Mouse (Mus musculus): Measurements from ENCODE around the gene Ripk4. TPM values are rescaled to one million over a fixed set of nuclear protein-coding genes. Genes with fewer than 3 reads are reported as not detected.

Ripk4 gene
- not detected in 2 replicates for total RNA-seq (2023)

GRCm38 (mm10) chr16:97763061-97763989, at the start of gene Ripk4:
Ripk4 (minus strand) TSS chr16:97763787.

Other genes with a start within 250 kb of the Ripk4 start
- not detected in 2 replicates for gene Fam3b, start 249.0 kb downstream of the Ripk4 start, total RNA-seq (2023)
- not detected in 2 replicates for gene Tmprss2, start 152.6 kb downstream of the Ripk4 start, total RNA-seq (2023)
- 13.2 and 16.2 TPM in 2 replicates for gene Prdm15, start 88.1 kb upstream of the Ripk4 start, total RNA-seq (2023)
- 11.2 and 13.1 TPM in 2 replicates for gene C2cd2, start 198.8 kb upstream of the Ripk4 start, total RNA-seq (2023)
- 61.8 and 66.2 TPM in 2 replicates for gene Zbtb21, start 198.8 kb upstream of the Ripk4 start, total RNA-seq (2023)
- gene B230307C23Rik, start 233.5 kb upstream of the Ripk4 start, total RNA-seq (2023), result 10.4 and 12.2 TPM in 2 replicates

Data from neutrophil, adult 65 days (primary cell).